Mouse (Mus musculus) lung, embryonic 15.5 days (tissue): ENCODE data around the gene Bean1. TPM values are rescaled to one million over a fixed set of nuclear protein-coding genes. Genes with fewer than 3 reads are reported as not detected.

ENCODE experiments used
- ATAC-seq: fragments of 200-750 bp; cut with Nextera tagmentation; 2 replicates; pipeline ENCODE4 v1.8.0; 2017; ENCODE audit warnings: moderate number of reproducible peaks, borderline replicate concordance; ENCODE audit not compliant: low FRiP score, low TSS enrichment; ENCODE audit errors: extremely low read depth
- H3K27ac ChIP-seq: fragments of 300-500 bp; sonication (generic); 2 replicates; pipeline ENCODE4 v1.5.1; 2015; ENCODE audit warnings: moderate library complexity, mild to moderate bottlenecking, inconsistent platforms
- H3K27me3 ChIP-seq: fragments of 300-500 bp; sonication (generic); 2 replicates; pipeline ENCODE4 v1.6.1; 2015; ENCODE audit warnings: inconsistent platforms
- H3K36me3 ChIP-seq: fragments of 300-500 bp; sonication (generic); 2 replicates; pipeline ENCODE4 v1.6.1; 2015; ENCODE audit warnings: inconsistent platforms
- H3K4me1 ChIP-seq: fragments of 300-500 bp; sonication (generic); 2 replicates; pipeline ENCODE4 v1.6.1; 2015; ENCODE audit warnings: inconsistent platforms
- H3K4me2 ChIP-seq: fragments of 300-500 bp; sonication (generic); 2 replicates; pipeline ENCODE4 v1.6.1; 2015; ENCODE audit warnings: inconsistent platforms, mild to moderate bottlenecking, moderate library complexity
- H3K4me3 ChIP-seq: fragments of 300-500 bp; sonication (generic); 2 replicates; pipeline ENCODE4 v1.5.1; 2015; ENCODE audit warnings: mild to moderate bottlenecking, inconsistent platforms
- H3K9ac ChIP-seq: fragments of 300-500 bp; sonication (generic); 2 replicates; pipeline ENCODE4 v1.6.1; 2015; ENCODE audit warnings: inconsistent platforms
- H3K9me3 ChIP-seq: fragments of 300-500 bp; sonication (generic); 2 replicates; pipeline ENCODE4 v1.6.1; 2016; ENCODE audit warnings: inconsistent platforms
- WGBS: fragments of 180-500 bp; shearing (Covaris S2); methylation state at CpG from one replicate; pipeline ENCODE4 v1.1.7; 2015; 5-methylcytosine and 5-hydroxymethylcytosine counted together
- polyA plus RNA-seq: library from polyadenylated mRNA; unstranded; fragments of >200 nt; fragmentation: Nextera tagmentation; extraction: Ambion mirVana; gene quantifications from 2 replicates; pipeline ENCODE4 v1.2.1, GENCODE M21; 2015

Bean1 gene
- polyA plus RNA-seq, 1 experiment from 2014 or later: 0.60 TPM

DNA sequence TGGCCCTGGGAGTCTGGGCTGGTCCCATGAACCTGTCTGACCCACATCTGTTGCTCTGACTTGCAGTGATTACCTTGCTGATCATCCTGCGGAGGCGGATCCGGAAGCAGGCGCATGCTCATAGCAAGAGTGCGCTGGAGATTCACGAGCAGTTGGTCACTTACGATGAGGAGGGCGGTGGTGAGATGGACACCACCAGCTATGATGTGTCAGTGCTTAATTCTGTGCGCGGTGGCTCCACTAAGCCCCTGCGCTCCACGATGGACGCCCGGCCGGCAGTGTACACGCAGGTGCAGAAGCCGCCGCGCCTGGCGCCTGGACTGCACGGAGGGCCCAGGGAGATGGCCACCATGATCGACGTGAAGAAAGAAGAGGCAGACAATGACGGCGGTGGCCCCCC is 27.8 kb upstream of the Bean1 start:
- Histone ChIP-seq H3K36me3 (no peaks in the 10 kb centered on the region), H3K4me1 (no peaks in the 10 kb centered on the region), H3K27ac (no peak overlapping the region), H3K9ac (no peak overlapping the region), H3K4me3 (no peak overlapping the region), H3K4me2 (no peak overlapping the region), H3K9me3 (no peaks in the 10 kb centered on the region), H3K27me3 (no peaks in the 10 kb centered on the region)
- 87% methylated on average over 25 of the region's 25 CpGs for WGBS
- no peak for ATAC-seq

DNA sequence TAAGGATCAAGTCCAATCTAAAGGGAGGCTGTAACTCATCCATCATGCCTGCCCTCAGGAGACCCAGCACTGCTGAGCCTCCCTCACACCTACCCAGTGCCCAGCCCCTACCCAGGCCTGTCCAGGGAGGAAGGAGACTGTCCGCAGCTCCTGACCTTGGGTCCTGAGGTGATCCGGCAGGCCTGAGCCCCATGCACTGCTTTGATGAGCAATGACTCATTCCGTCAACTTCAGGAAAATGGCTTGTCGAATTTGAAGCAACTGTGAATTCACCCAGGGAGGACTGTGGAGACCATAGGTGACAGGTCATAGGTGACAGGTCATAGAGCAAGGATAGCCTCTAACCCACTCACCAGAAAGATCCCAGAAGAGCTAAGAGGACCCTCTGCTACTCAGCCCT is 26.9 kb upstream of the Bean1 start:
- H3K4me2 ChIP-seq: no peak overlapping the region
- no peaks in the 10 kb centered on the region for H3K36me3 ChIP-seq
- no peak overlapping the region for H3K27ac ChIP-seq
- no peak overlapping the region for H3K4me3 ChIP-seq
- no peak overlapping the region for H3K9ac ChIP-seq
- 69% methylated on average over 4 of the region's 4 CpGs for WGBS
- H3K9me3 ChIP-seq: no peaks in the 10 kb centered on the region
- H3K4me1 ChIP-seq: no peaks in the 10 kb centered on the region
- no peaks in the 10 kb centered on the region for H3K27me3 ChIP-seq
- no peak for ATAC-seq

DNA sequence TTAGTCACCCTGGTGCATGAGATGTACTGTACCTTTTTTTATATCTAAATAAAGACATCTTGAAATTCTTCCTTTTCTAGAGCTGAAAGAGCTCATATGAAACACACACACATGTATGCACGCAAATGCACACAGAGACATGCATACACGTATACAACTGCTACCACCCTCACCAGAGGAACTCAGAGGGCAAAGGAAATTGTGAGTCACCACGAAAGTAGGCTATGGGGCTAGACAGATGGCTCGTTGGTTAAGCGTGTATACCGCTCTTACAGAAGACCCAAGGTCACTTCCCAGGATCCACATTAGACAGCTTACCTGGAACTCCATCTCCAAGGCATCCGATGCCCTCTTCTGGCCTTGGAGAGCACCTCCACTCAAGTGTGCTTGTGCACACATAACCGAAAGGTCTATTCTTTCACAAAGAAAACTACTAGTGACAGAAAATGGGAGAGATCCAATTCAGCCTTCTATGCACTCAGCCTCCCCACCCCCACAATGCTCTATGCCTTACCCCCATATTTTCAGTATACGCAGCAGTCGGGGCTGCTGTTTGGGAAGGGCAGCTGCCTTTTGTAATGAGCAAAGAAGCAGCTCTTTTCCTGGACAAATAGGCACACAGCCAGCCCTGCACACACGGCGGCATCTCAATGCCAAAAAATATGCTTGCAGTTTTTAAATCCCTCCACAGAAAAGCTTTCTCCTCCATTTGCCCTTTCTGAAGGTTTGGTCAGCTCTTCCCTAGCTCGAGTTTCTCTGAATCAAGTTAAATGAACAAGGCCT is 25.6 kb upstream of the Bean1 start:
- Histone ChIP-seq H3K4me1 (no peaks in the 10 kb centered on the region), H3K27ac (no peak overlapping the region), H3K4me2 (no peak overlapping the region), H3K36me3 (no peaks in the 10 kb centered on the region), H3K27me3 (no peaks in the 10 kb centered on the region), H3K9me3 (no peaks in the 10 kb centered on the region), H3K4me3 (no peak overlapping the region), H3K9ac (no peak overlapping the region)
- ATAC-seq: no peak
- 61% methylated on average over 13 of the region's 13 CpGs for WGBS

DNA sequence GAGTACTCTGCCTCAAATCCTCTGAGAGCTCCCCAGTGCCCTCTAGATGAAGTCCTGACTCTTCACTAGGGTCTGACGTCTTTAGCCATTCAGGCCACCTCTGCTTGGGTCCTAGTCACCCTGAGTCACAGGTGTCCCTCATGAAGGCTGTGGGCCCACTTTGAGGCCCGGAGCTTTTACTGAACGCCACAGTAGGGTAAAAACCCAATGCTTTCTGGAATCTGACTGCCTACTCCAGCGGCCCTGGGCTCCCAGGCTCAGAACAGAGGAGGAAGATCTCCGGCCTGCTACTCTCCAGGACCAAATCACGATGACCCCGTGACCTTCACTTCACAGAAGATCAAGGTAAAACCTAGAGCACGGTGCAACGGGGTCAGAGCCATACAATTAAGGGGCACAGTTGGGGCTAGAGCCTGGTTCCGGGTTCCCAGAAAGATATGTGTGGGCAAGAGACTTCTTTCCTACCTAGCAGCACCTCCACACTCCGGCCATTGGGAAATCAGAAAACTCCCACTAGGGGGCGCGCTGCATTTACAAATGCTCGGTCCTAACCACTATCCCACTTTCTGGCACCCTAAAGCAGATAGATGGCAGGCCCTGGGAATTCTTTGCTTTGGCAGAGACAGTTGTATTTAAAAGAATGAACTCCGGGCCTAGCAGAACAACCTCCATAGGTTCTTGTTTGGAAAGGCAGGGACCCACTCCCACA is 24.1 kb upstream of the Bean1 start:
- H3K9ac ChIP-seq: no peak overlapping the region
- no peaks in the 10 kb centered on the region for H3K27me3 ChIP-seq
- no peak overlapping the region for H3K4me2 ChIP-seq
- H3K4me1 ChIP-seq: no peaks in the 10 kb centered on the region
- H3K27ac ChIP-seq: no peak overlapping the region
- no peaks in the 10 kb centered on the region for H3K36me3 ChIP-seq
- H3K4me3 ChIP-seq: no peak overlapping the region
- H3K9me3 ChIP-seq: no peaks in the 10 kb centered on the region
- WGBS: 34% methylated on average over 15 of the region's 15 CpGs
- no peak for ATAC-seq

DNA sequence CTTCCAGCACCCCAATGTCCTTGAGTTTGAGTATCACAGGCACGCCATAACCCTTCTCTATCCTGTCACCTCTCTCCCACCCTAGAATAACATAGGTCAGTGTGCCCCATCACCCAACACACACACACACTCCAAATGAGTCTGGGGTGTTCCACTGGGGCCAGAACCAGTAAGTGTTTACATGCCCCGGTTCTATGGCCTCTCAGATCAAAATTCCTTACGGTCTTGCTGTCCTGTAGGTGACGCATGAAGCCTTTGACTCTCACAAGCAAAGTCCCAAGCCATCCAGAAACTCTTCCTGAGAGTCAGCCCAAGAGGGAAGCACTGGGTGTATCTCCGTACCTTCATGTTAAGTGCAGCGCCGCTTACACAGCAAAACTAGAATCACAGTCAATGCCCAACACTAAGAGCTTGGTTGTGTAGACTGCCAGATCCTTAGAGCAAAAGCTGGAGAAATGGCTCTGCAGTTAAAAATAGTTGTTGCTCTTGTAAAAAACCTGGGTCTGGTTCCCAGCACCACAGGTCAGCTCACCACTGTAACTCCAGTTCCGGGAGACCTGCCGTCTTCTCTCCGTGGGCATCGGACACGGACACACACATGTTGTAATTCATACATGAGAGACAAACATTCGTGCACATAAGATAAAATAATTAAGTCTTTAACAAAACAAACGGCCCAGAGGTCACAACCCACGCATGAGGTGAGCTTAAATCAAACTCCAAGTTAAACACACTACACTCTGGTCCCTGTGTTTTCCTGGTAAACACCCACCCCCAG is 23.3 kb upstream of the Bean1 start:
- Histone ChIP-seq H3K4me2 (no peak overlapping the region), H3K27ac (no peak overlapping the region), H3K4me3 (no peak overlapping the region), H3K36me3 (no peaks in the 10 kb centered on the region), H3K4me1 (no peaks in the 10 kb centered on the region), H3K9ac (no peak overlapping the region), H3K9me3 (no peaks in the 10 kb centered on the region), H3K27me3 (no peaks in the 10 kb centered on the region)
- ATAC-seq: no peak
- 77% methylated on average over 15 of the region's 15 CpGs for whole genome bisulfite sequencing

DNA sequence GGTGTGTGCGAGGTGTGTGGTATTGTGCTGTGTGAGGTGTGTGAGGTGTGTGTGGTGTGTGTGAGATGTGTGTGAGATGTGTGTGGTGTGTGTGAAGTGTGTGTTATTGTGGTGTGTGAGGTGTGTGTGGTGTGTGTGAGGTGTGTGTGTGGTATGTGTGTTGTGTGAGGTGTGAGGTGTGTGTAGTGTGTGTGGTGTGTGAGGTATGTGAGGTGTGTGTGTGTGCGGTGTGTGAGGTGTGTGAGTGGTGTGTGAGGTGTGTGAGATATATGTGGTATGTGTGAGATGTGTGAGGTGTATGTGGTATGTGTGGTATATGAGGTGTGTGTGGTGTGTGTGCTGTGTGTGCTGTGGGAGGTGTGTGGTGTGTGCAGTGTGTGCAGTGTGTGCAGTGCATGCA is 22.3 kb upstream of the Bean1 start:
- Histone ChIP-seq H3K27ac (no peak overlapping the region), H3K9me3 (no peaks in the 10 kb centered on the region), H3K4me1 (no peaks in the 10 kb centered on the region), H3K4me3 (no peak overlapping the region), H3K4me2 (no peak overlapping the region), H3K9ac (no peak overlapping the region), H3K36me3 (no peaks in the 10 kb centered on the region), H3K27me3 (no peaks in the 10 kb centered on the region)
- ATAC-seq: peak; percentile 39; the same call in 1 of the 2 replicates
- 88% methylated on average over 2 of the region's 2 CpGs for WGBS

DNA sequence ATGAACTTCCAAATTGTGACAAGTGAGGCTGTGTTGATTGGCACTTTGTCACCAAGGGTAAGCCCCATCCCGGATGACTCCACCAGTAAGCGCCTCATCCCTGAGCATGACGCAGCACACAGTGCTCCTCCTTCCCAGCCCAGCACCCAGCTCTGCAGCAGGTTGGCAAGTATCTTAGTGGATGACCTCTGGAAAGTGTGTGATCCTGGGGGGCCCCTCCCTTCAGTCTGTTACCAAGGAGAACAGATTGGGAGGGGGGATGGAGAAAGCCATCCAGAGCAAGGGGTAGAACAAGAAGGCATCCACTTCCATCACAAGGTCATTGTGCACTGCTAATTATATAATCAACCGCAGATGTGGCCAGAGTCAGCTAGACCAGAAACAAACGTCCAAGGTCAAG is 9.5 kb upstream of the Bean1 start:
- Histone ChIP-seq H3K4me2 (no peak overlapping the region), H3K9me3 (no peaks in the 10 kb centered on the region), H3K27ac (no peak overlapping the region), H3K4me3 (no peak overlapping the region), H3K27me3 (no peaks in the 10 kb centered on the region), H3K36me3 (no peaks in the 10 kb centered on the region), H3K9ac (no peak overlapping the region), H3K4me1 (no peaks in the 10 kb centered on the region)
- WGBS: 68% methylated on average over 5 of the region's 5 CpGs
- ATAC-seq: no peak

DNA sequence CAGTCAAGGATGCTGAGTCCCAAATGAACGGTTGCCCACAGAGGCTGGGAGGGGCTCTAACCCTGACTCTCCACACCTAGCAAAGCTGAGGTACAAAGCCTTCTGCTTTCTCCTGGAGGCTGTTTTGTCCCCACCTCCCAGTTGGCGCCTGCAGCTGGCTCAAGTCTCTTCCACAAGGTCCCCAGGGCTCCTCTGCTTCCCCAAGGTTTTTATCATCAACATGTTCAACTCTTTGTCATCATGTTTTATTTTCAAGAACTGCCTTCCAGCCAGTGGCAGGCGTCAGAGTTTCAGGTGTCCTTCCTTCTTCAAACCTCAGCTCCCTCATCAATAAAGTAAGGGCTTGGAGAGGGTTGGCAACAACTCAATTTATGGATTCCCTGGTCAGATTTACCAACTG is 781 bp upstream of the Bean1 start:
- H3K27ac ChIP-seq: no peak overlapping the region
- no peaks in the 10 kb centered on the region for H3K9me3 ChIP-seq
- H3K9ac ChIP-seq: no peak overlapping the region
- H3K27me3 ChIP-seq: peaks cover 56% of the 10 kb centered on the region
- H3K4me2 ChIP-seq: no peak overlapping the region
- H3K36me3 ChIP-seq: no peaks in the 10 kb centered on the region
- peaks cover 4% of the 10 kb centered on the region; the same call in 1 of the 2 replicates for H3K4me1 ChIP-seq
- WGBS: 69% methylated on average over 3 of the region's 3 CpGs
- no peak for ATAC-seq
- H3K4me3 ChIP-seq: no peak overlapping the region

DNA sequence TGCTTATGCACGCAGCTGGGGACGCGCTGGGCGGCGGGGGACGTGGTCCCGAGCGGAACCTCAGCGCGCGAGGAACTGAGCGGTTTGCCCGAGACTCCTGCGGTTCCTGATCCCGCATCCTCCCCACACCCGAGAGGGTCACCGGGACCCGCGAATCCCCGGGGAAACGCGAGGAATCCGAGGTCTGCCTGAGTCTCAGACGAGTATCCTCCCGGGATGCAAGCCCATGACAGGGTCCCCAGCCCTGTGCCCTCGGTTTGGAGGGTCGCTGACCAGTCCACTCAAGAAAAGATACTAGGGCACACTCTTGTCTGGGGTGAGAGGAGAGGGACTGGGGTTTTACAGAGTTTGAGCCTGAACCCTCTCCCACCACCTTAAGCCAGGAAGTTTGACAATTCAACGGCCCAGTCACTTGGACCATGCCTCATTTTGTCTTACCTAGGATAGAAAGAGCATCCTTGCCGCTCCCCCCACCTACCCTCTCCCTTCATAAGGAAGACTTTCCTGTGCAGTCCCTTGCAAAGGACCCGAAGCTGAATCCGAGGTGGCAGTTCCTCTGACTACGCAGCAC is 893 bp downstream of the Bean1 start:
- WGBS: 3% methylated on average over 32 of the region's 32 CpGs
- peak overlapping the region; percentile 50 for H3K9ac ChIP-seq
- H3K36me3 ChIP-seq: no peaks in the 10 kb centered on the region
- H3K4me2 ChIP-seq: peak overlapping the region; percentile 98
- no peaks in the 10 kb centered on the region for H3K9me3 ChIP-seq
- 0 out of 2 replicates have a peak, but pooled peaks have one; percentile 29 for ATAC-seq
- peaks cover 4% of the 10 kb centered on the region; the same call in 1 of the 2 replicates for H3K4me1 ChIP-seq
- H3K27ac ChIP-seq: no peak overlapping the region
- H3K4me3 ChIP-seq: peak overlapping the region; percentile 56
- peaks cover 57% of the 10 kb centered on the region for H3K27me3 ChIP-seq

DNA sequence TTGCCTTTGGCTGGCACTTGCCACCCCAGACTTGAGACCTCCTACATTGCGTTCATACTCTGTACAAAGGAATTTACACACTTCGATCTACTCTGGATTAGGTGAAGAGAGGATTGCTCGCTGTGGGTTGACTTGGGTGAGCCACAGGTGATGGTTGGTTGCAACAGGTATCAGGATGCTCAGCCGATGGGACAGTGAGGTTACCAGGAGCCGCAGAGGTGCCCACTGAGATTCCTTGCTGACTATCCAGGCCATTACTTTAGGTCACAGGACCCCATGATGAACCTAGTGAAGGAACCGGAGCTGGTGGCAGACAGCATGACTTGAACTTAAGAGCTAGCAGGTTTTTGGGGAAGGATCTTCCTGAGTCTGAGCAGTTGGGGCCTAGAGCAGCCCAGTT is 2.2 kb downstream of the Bean1 start:
- no peaks in the 10 kb centered on the region for H3K9me3 ChIP-seq
- H3K27ac ChIP-seq: no peak overlapping the region
- peaks cover 4% of the 10 kb centered on the region; the same call in 1 of the 2 replicates for H3K4me1 ChIP-seq
- H3K4me3 ChIP-seq: no peak overlapping the region
- no peaks in the 10 kb centered on the region for H3K36me3 ChIP-seq
- no peak overlapping the region for H3K9ac ChIP-seq
- H3K4me2 ChIP-seq: no peak overlapping the region
- peaks cover 57% of the 10 kb centered on the region for H3K27me3 ChIP-seq
- 86% methylated on average over 6 of the region's 6 CpGs for WGBS
- no peak for ATAC-seq

DNA sequence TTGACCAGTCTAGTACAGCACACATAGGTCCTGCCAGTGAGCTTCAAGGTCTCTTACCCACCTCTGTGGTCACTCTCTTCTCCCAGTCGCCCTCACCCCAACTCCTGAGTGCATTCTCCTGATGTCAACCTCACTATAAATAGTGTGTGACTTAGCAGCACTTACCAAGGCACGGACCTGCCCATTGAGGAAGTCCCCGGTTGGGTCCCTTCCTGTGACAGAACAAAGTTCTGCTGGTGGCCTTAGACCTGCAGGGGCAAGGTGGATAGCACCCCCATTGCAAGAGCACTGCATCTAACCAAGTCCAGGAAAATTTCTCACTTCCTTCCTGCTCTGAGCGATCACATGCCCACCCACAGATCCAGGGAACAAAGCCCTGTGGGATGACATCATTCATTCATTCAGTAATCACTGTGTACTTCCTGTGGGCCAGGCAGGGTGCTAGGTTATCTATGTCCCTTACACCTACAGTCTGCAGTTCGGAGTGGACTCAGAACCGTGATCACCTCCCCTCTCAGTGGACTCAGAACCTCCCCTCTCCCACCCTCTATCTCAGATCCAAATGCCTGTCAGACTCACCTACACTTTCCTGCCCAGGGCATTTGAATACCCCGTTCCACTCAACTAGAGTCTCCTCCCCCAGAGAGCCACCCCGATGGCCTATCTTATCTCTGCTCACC is 5.7 kb downstream of the Bean1 start:
- ATAC-seq: no peak
- Histone ChIP-seq H3K27me3 (peaks cover 36% of the 10 kb centered on the region), H3K9me3 (no peaks in the 10 kb centered on the region), H3K4me3 (no peak overlapping the region), H3K27ac (no peak overlapping the region), H3K4me1 (peaks cover 2% of the 10 kb centered on the region; the same call in 1 of the 2 replicates), H3K4me2 (no peak overlapping the region), H3K9ac (no peak overlapping the region), H3K36me3 (no peaks in the 10 kb centered on the region)
- 48% methylated on average over 8 of the region's 8 CpGs for WGBS
